Mouse (Mus musculus): Measurements from ENCODE around the gene Gnat3. TPM values are rescaled to one million over a fixed set of nuclear protein-coding genes. Genes with fewer than 3 reads are reported as not detected.

Gene Gnat3
- polyA plus RNA-seq, 1 experiment = not detected

DNA sequence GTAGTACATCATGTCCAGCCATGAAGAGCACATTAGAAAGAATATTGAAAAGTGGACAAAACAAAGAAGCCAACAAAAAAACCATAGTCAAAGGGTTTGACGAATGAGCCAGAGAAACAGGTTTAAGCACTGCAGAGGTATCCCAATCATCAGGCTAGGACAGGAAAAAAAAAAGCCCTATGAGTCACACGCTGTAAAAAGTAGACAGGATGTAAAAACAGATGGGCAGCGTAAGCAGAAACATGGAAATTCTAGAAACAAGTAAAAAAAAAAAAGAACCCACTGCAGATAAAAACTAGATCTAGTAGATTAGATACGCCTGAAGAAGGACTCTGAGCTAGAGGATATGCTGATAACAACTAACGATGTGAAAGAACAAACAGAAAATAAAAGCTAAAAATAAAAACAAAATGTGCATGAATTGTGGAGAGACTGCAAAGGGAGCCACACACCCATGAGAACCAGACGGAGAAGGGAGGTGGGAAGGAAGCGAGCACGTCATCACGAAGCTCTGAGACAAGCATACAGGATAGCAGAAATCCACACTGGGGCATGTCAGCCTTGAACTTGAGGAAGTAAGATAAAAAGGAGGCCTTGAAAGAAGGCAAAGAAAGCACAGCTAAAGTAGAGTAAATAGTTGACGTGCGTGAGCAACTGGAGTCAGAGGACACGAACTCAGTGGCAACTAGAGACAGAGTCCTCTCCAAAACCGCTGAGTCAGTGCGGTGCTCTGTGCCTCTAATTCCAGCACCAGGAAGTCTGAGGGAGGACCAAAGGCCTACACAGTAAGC is 73.7 kb downstream of the Gnat3 start:
- Histone ChIP-seq H3K4me1 (ENCODE audit: control insufficient read depth, insufficient read depth, low read length) (peaks cover 2% of the 10 kb centered on the region; the same call in 1 of the 2 replicates), H3K4me3 (ENCODE audit: insufficient read depth, low read length) (no peak overlapping the region), H3K27ac (ENCODE audit: insufficient read depth, low read length) (no peak overlapping the region)
- TF ChIP-seq POLR2A (IDR thresholded peaks at IDR 0.05; ENCODE audit: extremely low read depth, insufficient read depth, low read length) = no peak
- no peak for TF ChIP-seq CTCF (IDR thresholded peaks at IDR 0.05; ENCODE audit: extremely low read depth, insufficient read depth, low read length)

DNA sequence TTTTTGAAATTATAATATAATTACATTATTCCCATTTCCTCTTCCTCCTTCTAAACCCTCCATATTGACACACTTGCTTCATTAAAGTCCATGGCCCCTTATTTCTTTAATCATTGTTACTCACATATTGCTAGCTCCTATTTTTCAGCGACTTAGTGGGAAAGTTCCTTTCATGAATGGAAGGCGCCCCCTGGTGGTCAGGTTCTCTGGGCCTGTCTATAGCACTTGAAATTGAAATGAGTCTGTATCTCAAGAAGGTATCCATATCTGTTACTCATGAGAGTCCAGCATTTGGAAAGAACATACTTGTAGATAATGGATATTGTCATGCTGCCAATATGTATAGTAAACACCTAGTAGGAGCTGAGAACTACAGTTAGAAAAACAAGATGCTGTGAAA is 80.7 kb downstream of the Gnat3 start:
- TF ChIP-seq CTCF (IDR thresholded peaks at IDR 0.05; ENCODE audit: extremely low read depth, insufficient read depth, low read length) = peak; percentile 60
- no peak for TF ChIP-seq POLR2A (IDR thresholded peaks at IDR 0.05; ENCODE audit: extremely low read depth, insufficient read depth, low read length)
- Histone ChIP-seq H3K27ac (ENCODE audit: insufficient read depth, low read length) (no peak overlapping the region), H3K4me1 (ENCODE audit: control insufficient read depth, insufficient read depth, low read length) (no peaks in the 10 kb centered on the region), H3K4me3 (ENCODE audit: insufficient read depth, low read length) (no peak overlapping the region)

DNA sequence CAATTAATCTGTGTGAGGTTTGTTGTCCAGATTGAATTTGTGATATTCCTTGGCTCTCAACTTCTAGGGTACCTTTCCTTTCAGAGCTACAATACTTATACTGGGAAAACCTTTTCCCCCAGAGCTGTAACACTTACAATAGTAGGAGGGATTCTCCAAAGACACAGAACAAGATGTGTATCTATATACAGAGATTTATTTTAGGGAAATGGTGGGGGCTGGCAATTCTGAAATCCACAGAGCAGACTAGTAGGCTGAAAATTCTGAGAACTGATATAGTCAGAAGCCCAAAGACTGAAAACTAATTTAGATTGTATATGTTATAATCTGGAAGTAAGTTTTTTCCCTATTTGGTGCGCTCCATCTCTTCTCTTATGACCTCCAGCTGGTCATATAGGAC is 86.5 kb downstream of the Gnat3 start:
- Histone ChIP-seq H3K27ac (ENCODE audit: insufficient read depth, low read length) (no peak overlapping the region), H3K4me3 (ENCODE audit: insufficient read depth, low read length) (no peak overlapping the region), H3K4me1 (ENCODE audit: control insufficient read depth, insufficient read depth, low read length) (no peaks in the 10 kb centered on the region)
- TF ChIP-seq POLR2A (IDR thresholded peaks at IDR 0.05; ENCODE audit: extremely low read depth, insufficient read depth, low read length) = no peak

DNA sequence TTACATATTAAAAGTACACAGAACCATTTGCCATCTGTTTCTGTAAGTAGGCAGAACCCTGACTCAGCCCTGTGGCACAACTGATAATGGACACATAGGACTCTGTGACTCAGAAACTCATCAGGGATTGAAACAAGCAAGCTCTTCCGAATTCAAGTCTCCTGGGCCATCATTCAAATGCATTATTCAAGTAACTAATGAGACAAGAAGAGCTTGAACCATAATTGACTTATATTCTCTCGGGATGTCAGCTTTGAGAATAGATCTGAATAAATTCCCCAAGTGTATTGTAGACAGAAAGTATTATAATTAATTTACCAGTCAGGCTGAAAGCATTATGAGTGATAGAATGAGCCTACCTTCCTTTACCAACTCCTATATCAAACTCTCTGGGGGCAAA is 93.0 kb downstream of the Gnat3 start:
- Histone ChIP-seq H3K27ac (ENCODE audit: insufficient read depth, low read length) (no peak overlapping the region), H3K4me3 (ENCODE audit: insufficient read depth, low read length) (no peak overlapping the region), H3K4me1 (ENCODE audit: control insufficient read depth, insufficient read depth, low read length) (no peaks in the 10 kb centered on the region)
- TF ChIP-seq CTCF (IDR thresholded peaks at IDR 0.05; ENCODE audit: extremely low read depth, insufficient read depth, low read length) (no peak), POLR2A (IDR thresholded peaks at IDR 0.05; ENCODE audit: extremely low read depth, insufficient read depth, low read length) (no peak)

Other genes starting within 250 kb of the Gnat3 start
- gene Cd36, start 73.7 kb upstream of the Gnat3 start, polyA plus RNA-seq (2012; rRNA removed) = 0.49 and 0.63 TPM in 2 replicates